Mouse (Mus musculus) myocyte (in vitro differentiated cells): Measurements from ENCODE around the gene Capn11.

Experiments used
- MAX ChIP-seq: IDR thresholded peaks from one replicate; pipeline ENCODE4 v1.6.1; 2011; ENCODE audit warnings: low read depth, mild to moderate bottlenecking, control low read depth
- POLR2A ChIP-seq: IDR thresholded peaks from one replicate; pipeline ENCODE4 v1.6.1; 2011; ENCODE audit warnings: low read depth, mild to moderate bottlenecking, control low read depth, moderate library complexity; ENCODE audit not compliant: insufficient read length
- POLR2AphosphoS2 ChIP-seq: IDR thresholded peaks from one replicate; pipeline ENCODE4 v1.6.1; 2011; ENCODE audit warnings: low read depth, control low read depth; ENCODE audit not compliant: insufficient read length
- TCF12 ChIP-seq: IDR thresholded peaks from one replicate; pipeline ENCODE4 v1.6.1; 2011; ENCODE audit warnings: mild to moderate bottlenecking, control low read depth; ENCODE audit not compliant: poor library complexity, insufficient read depth, severe bottlenecking
- USF1 ChIP-seq: IDR thresholded peaks from one replicate; pipeline ENCODE4 v1.6.1; 2011; ENCODE audit warnings: low read depth, mild to moderate bottlenecking, control low read depth, moderate library complexity

- TF ChIP-seq USF1 (no peak), POLR2A (no peak), TCF12 (no peak), POLR2AphosphoS2 (no peak), MAX (no peak)
Observed at GRCm38 (mm10) chr17:45708179-45708578, 49.1 kb upstream of the Capn11 start.
